Comparison of ENCODE assay signal across 8 mouse cellular contexts in genomic region chr6:122522595-122522994, GRCm38 (mm10). TPM values are rescaled to one million over a fixed set of nuclear protein-coding genes. Genes with fewer than 3 reads are reported as not detected.
DNase-seq lines count a peak whose midpoint lies in the region.

No protein-coding gene starts in this region.

- peak; percentile 16 to 27 for DNase-seq in layer of hippocampus, postnatal 10 days (ENCODE audit: low spot score in 2 of 2)
- no peak for DNase-seq in layer of hippocampus, postnatal 36 days
- peak; percentile 82 for DNase-seq in WW6 (ENCODE audit: low read depth, low spot score)
- DNase-seq in heart, postnatal 4 days = peak; percentile 38
- peak; percentile 63 for DNase-seq in mesoderm, embryonic 11.5 days (ENCODE audit: low read depth, low spot score)
- DNase-seq in cerebellum, adult 11-12 months = no peak
- DNase-seq in adrenal gland, postnatal 4 days (ENCODE audit: low spot score in 2 of 2) = no peak
- no peak for DNase-seq in adrenal gland, adult 18-20 months (ENCODE audit: low spot score in 2 of 2)

RNA-seq across cellular contexts. Expression of gene Mfap5, which starts 16.9 kb away (rescaled TPM):
- total RNA-seq in layer of hippocampus, postnatal 10 days (2021) = 1 to 10 TPM in 1 of 2 experiments, under 1 TPM in 1; 0.73 to 1.2 TPM
- total RNA-seq in layer of hippocampus, postnatal 36 days (2021) = not detected
- total RNA-seq in heart, postnatal 4 days (2021) = 10 to 100 TPM; 54.8 to 64.5 TPM
- total RNA-seq in adrenal gland, postnatal 4 days (2021) = 10 to 100 TPM; 42.8 to 44.2 TPM
- total RNA-seq in adrenal gland, adult 18-20 months (2021) = 10 to 100 TPM in 1 of 2 experiments, 1 to 10 TPM in 1; 8.4 to 33.6 TPM

RNA-seq across cellular contexts. Expression of gene Rimklb, which starts 24.0 kb away (rescaled TPM):
- 100 to 1,000 TPM; 246 to 252 TPM for total RNA-seq in layer of hippocampus, postnatal 10 days (2021)
- 10 to 100 TPM; 75.8 to 86.1 TPM for total RNA-seq in layer of hippocampus, postnatal 36 days (2021)
- total RNA-seq in heart, postnatal 4 days (2021) = 1 to 10 TPM in 1 of 2 experiments, under 1 TPM in 1; 0.38 to 1.6 TPM
- total RNA-seq in adrenal gland, postnatal 4 days (2021) = 10 to 100 TPM in 1 of 2 experiments, 1 to 10 TPM in 1; 6.8 to 11.4 TPM
- total RNA-seq in adrenal gland, adult 18-20 months (2021) = under 1 TPM in 1 of 2 experiments, not detected in 1; 0.58 TPM

RNA-seq across cellular contexts. Expression of gene Aicda, which starts 31.0 kb away (rescaled TPM):
- not detected for total RNA-seq in layer of hippocampus, postnatal 10 days (2021)
- total RNA-seq in layer of hippocampus, postnatal 36 days (2021) = not detected
- not detected for total RNA-seq in heart, postnatal 4 days (2021)
- not detected for total RNA-seq in adrenal gland, postnatal 4 days (2021)
- not detected for total RNA-seq in adrenal gland, adult 18-20 months (2021)

Comparison
In these comparisons a context has a peak if more than half of its experiments do, and no peak if none do; other contexts are left out.
1. DNase-seq: peak in layer of hippocampus, postnatal 10 days (2 of 2), WW6 (single experiment), heart, postnatal 4 days (single experiment) and mesoderm, embryonic 11.5 days (single experiment); none in layer of hippocampus, postnatal 36 days (0 of 2), cerebellum, adult 11-12 months (single experiment), adrenal gland, postnatal 4 days (0 of 2) and adrenal gland, adult 18-20 months (0 of 2).
2. RNA of gene Mfap5, which starts 16.9 kb away (total RNA-seq): 54.8 to 64.5 TPM in heart, postnatal 4 days, 42.8 to 44.2 TPM in adrenal gland, postnatal 4 days and 8.4 to 33.6 TPM in adrenal gland, adult 18-20 months; 0.73 to 1.2 TPM in layer of hippocampus, postnatal 10 days and not detected in layer of hippocampus, postnatal 36 days; every median in the first group is over 4 times any median in the second.
3. RNA of gene Rimklb, which starts 24.0 kb away (total RNA-seq): 246 to 252 TPM in layer of hippocampus, postnatal 10 days and 75.8 to 86.1 TPM in layer of hippocampus, postnatal 36 days; 6.8 to 11.4 TPM in adrenal gland, postnatal 4 days, 0.38 to 1.6 TPM in heart, postnatal 4 days and 0.58 TPM in adrenal gland, adult 18-20 months; every median in the first group is over 4 times any median in the second.